Mouse (Mus musculus) hindbrain, embryonic 10.5 days (tissue): ENCODE measurements at regions not wholly inside any gene's neighbourhood (a gene's known extent, or its start where the extent isn't known, plus 50 kb on each side); places are given as distances from the start of the nearest gene placed in this dataset.

ENCODE experiments used
- DNase-seq: peaks from one replicate; pipeline ENCODE4 v3.0.0-alpha.2; 2017; ENCODE audit warnings: low spot score
- H3K27ac ChIP-seq: fragments of 300-500 bp; sonication (generic); 2 replicates; pipeline ENCODE4 v1.5.1; 2016; ENCODE audit warnings: mild to moderate bottlenecking, moderate library complexity
- H3K27me3 ChIP-seq: fragments of 300-500 bp; sonication (generic); 2 replicates; pipeline ENCODE4 v1.6.1; 2016; ENCODE audit warnings: mild to moderate bottlenecking; ENCODE audit not compliant: poor library complexity, insufficient read depth, severe bottlenecking
- H3K36me3 ChIP-seq: fragments of 300-500 bp; sonication (generic); 2 replicates; pipeline ENCODE4 v1.6.1; 2016; ENCODE audit warnings: mild to moderate bottlenecking, moderate library complexity
- H3K4me1 ChIP-seq: fragments of 300-500 bp; sonication (generic); replicated peaks from 2 replicates; pipeline ENCODE4 v1.6.1; 2016; ENCODE audit warnings: mild to moderate bottlenecking
- H3K4me3 ChIP-seq: fragments of 300-500 bp; sonication (generic); 2 replicates; pipeline ENCODE4 v1.5.1; 2016; ENCODE audit warnings: mild to moderate bottlenecking, moderate library complexity
- H3K9me3 ChIP-seq: fragments of 300-500 bp; sonication (generic); 2 replicates; pipeline ENCODE4 v1.6.1; 2016; ENCODE audit warnings: mild to moderate bottlenecking, moderate library complexity
- WGBS: fragments of 180-500 bp; shearing (Covaris S2); methylation state at CpG from one replicate; pipeline ENCODE4 v1.1.7; 2016; 5-methylcytosine and 5-hydroxymethylcytosine counted together

GRCm38 (mm10) chr16:87783561-87784304, 85.0 kb downstream of the Bach1 start:
- no peaks in the 10 kb centered on the region for H3K36me3 ChIP-seq
- H3K27ac ChIP-seq: no peak overlapping the region
- DNase-seq: peak; percentile 10
- 67% methylated on average over 17 of the region's 17 CpGs for WGBS
- H3K9me3 ChIP-seq: no peaks in the 10 kb centered on the region
- H3K27me3 ChIP-seq: no peaks in the 10 kb centered on the region
- H3K4me3 ChIP-seq: no peak overlapping the region
- no peaks in the 10 kb centered on the region for H3K4me1 ChIP-seq

GRCm38 (mm10) chr16:87784405-87784994, 85.8 kb downstream of the Bach1 start:
- H3K9me3 ChIP-seq: no peaks in the 10 kb centered on the region
- H3K4me1 ChIP-seq: no peaks in the 10 kb centered on the region
- WGBS: 62% methylated on average over 13 of the region's 13 CpGs
- no peaks in the 10 kb centered on the region for H3K36me3 ChIP-seq
- H3K4me3 ChIP-seq: no peak overlapping the region
- no peak for DNase-seq
- no peaks in the 10 kb centered on the region for H3K27me3 ChIP-seq
- no peak overlapping the region for H3K27ac ChIP-seq

- Histone ChIP-seq H3K4me3 (no peak overlapping the region), H3K27ac (no peak overlapping the region), H3K36me3 (no peaks in the 10 kb centered on the region), H3K27me3 (no peaks in the 10 kb centered on the region), H3K9me3 (no peaks in the 10 kb centered on the region), H3K4me1 (no peaks in the 10 kb centered on the region)
- 89% methylated on average over 10 of the region's 10 CpGs for WGBS
- DNase-seq: no peak
These were observed 90.8 kb downstream of the Bach1 start for GRCm38 (mm10) chr16:87789539-87789938.

- 88% methylated on average over 6 of the region's 6 CpGs for WGBS
- DNase-seq: no peak
- H3K27ac ChIP-seq: no peak overlapping the region
- H3K4me1 ChIP-seq: no peaks in the 10 kb centered on the region
- H3K4me3 ChIP-seq: no peak overlapping the region
- H3K9me3 ChIP-seq: no peaks in the 10 kb centered on the region
- no peaks in the 10 kb centered on the region for H3K27me3 ChIP-seq
- no peaks in the 10 kb centered on the region for H3K36me3 ChIP-seq
These were observed 91.2 kb downstream of the Bach1 start for GRCm38 (mm10) chr16:87789957-87790356.

GRCm38 (mm10) chr16:87796514-87797248, 97.9 kb downstream of the Bach1 start:
- Histone ChIP-seq H3K9me3 (no peaks in the 10 kb centered on the region), H3K4me1 (peaks cover 14% of the 10 kb centered on the region; the same call in 1 of the 2 replicates), H3K36me3 (no peaks in the 10 kb centered on the region), H3K27me3 (no peaks in the 10 kb centered on the region; the same call in 1 of the 2 replicates), H3K27ac (peak overlapping the region; percentile 35; the same call in 1 of the 2 replicates), H3K4me3 (peak overlapping the region; percentile 46)
- peak; percentile 55 for DNase-seq
- WGBS: 6% methylated on average over 20 of the region's 20 CpGs

GRCm38 (mm10) chr16:87802317-87802716, 103.6 kb downstream of the Bach1 start:
- no peak overlapping the region for H3K4me3 ChIP-seq
- WGBS: 88% methylated on average over 4 of the region's 4 CpGs
- DNase-seq: no peak
- H3K27me3 ChIP-seq: no peaks in the 10 kb centered on the region; the same call in 1 of the 2 replicates
- no peak overlapping the region for H3K27ac ChIP-seq
- no peaks in the 10 kb centered on the region for H3K9me3 ChIP-seq
- H3K4me1 ChIP-seq: peaks cover 6% of the 10 kb centered on the region; the same call in 1 of the 2 replicates
- no peaks in the 10 kb centered on the region for H3K36me3 ChIP-seq

- no peak for DNase-seq
- 78% methylated on average over 8 of the region's 8 CpGs for WGBS
- Histone ChIP-seq H3K4me3 (no peak overlapping the region), H3K36me3 (no peaks in the 10 kb centered on the region), H3K27ac (no peak overlapping the region), H3K27me3 (no peaks in the 10 kb centered on the region), H3K9me3 (no peaks in the 10 kb centered on the region), H3K4me1 (no peaks in the 10 kb centered on the region)
These were observed 118.8 kb downstream of the Bach1 start for GRCm38 (mm10) chr16:87817590-87817989.

GRCm38 (mm10) chr16:87834296-87834695, 135.6 kb downstream of the Bach1 start:
- Histone ChIP-seq H3K36me3 (no peaks in the 10 kb centered on the region), H3K9me3 (no peaks in the 10 kb centered on the region), H3K27ac (no peak overlapping the region), H3K4me3 (no peak overlapping the region), H3K27me3 (no peaks in the 10 kb centered on the region), H3K4me1 (no peaks in the 10 kb centered on the region)
- WGBS: 63% methylated on average over 7 of the region's 7 CpGs
- DNase-seq: no peak

- peak; percentile 66 for DNase-seq
- H3K4me3 ChIP-seq: no peak overlapping the region
- H3K4me1 ChIP-seq: no peaks in the 10 kb centered on the region
- WGBS: 21% methylated on average over 16 of the region's 16 CpGs
- H3K27me3 ChIP-seq: no peaks in the 10 kb centered on the region
- no peak overlapping the region for H3K27ac ChIP-seq
- no peaks in the 10 kb centered on the region for H3K36me3 ChIP-seq
- no peaks in the 10 kb centered on the region for H3K9me3 ChIP-seq
These were observed 142.3 kb downstream of the Bach1 start for GRCm38 (mm10) chr16:87840949-87841546.
